Comparison of ENCODE assay signal across 8 mouse cellular contexts in genomic region chr16:90629121-90629930, GRCm38 (mm10).
DNase-seq lines count a peak whose midpoint lies in the region; ATAC-seq and TF ChIP-seq lines count a peak whose summit lies in the region.

No protein-coding gene starts in this region.

- WGBS in heart, embryonic 16.5 days = 15% methylated on average over 19 of the region's 19 CpGs
- 29% methylated on average over 19 of the region's 19 CpGs for WGBS in neural tube, embryonic 14.5 days

- no peaks in the 10 kb centered on the region for H3K36me3 ChIP-seq in heart, embryonic 16.5 days (ENCODE audit: control insufficient read depth, insufficient read depth)
- H3K36me3 ChIP-seq in neural tube, embryonic 14.5 days (ENCODE audit: control insufficient read depth, insufficient read depth, low read length) = no peaks in the 10 kb centered on the region

- H3K4me3 ChIP-seq in embryonic fibroblast, embryonic 13.5 days (ENCODE audit: insufficient read depth, low read length) = no peak overlapping the region
- H3K4me3 ChIP-seq in heart, embryonic 16.5 days (ENCODE audit: low read length) = 0 out of 2 replicates have a peak overlapping the region, but pooled peaks have one; percentile 14
- no peak overlapping the region for H3K4me3 ChIP-seq in neural tube, embryonic 14.5 days (ENCODE audit: low read depth, low read length)

- 0 out of 2 replicates have a peak, but pooled peaks have one; percentile 6 for ATAC-seq in cerebellum, adult (ENCODE audit: insufficient number of reproducible peaks, low FRiP score, low TSS enrichment)
- ATAC-seq in heart, embryonic 16.5 days (replicated peaks; ENCODE audit: extremely low read depth, insufficient read depth, low FRiP score) = peak; percentile 77
- ATAC-seq in neural tube, embryonic 14.5 days (ENCODE audit: low read depth) = peak; percentile 44; the same call in 1 of the 2 replicates

- TF ChIP-seq POLR2A in embryonic fibroblast, embryonic 13.5 days (IDR thresholded peaks at IDR 0.05; ENCODE audit: low read depth, low read length) = no peak

- H3K27me3 ChIP-seq in heart, embryonic 16.5 days (ENCODE audit: control insufficient read depth, insufficient read depth, low read length) = no peaks in the 10 kb centered on the region
- H3K27me3 ChIP-seq in neural tube, embryonic 14.5 days (ENCODE audit: control insufficient read depth, insufficient read depth, low read length) = no peaks in the 10 kb centered on the region

- peak overlapping the region; percentile 43 for H3K9ac ChIP-seq in heart, embryonic 16.5 days (ENCODE audit: low read length)
- H3K9ac ChIP-seq in neural tube, embryonic 14.5 days (replicated peaks; ENCODE audit: low read depth, low read length) = 0 out of 2 replicates have a peak overlapping the region, but pooled peaks have one; percentile 2

- peaks cover 12% of the 10 kb centered on the region; the same call in 1 of the 2 replicates for H3K4me1 ChIP-seq in embryonic fibroblast, embryonic 13.5 days (ENCODE audit: control insufficient read depth, insufficient read depth, low read length)
- H3K4me1 ChIP-seq in heart, embryonic 16.5 days (ENCODE audit: control insufficient read depth, insufficient read depth, low read length) = peaks cover 25% of the 10 kb centered on the region
- H3K4me1 ChIP-seq in neural tube, embryonic 14.5 days (ENCODE audit: control insufficient read depth, insufficient read depth, low read length) = peaks cover 16% of the 10 kb centered on the region

- H3K9me3 ChIP-seq in heart, embryonic 16.5 days (replicated peaks; ENCODE audit: control insufficient read depth, low read length) = no peaks in the 10 kb centered on the region
- no peaks in the 10 kb centered on the region for H3K9me3 ChIP-seq in neural tube, embryonic 14.5 days (ENCODE audit: control insufficient read depth, low read length)

- TF ChIP-seq CTCF in embryonic fibroblast, embryonic 13.5 days (IDR thresholded peaks at IDR 0.05; ENCODE audit: borderline replicate concordance, insufficient read depth, low read length) = no peak

- peak overlapping the region; percentile 39 for H3K4me2 ChIP-seq in heart, embryonic 16.5 days (ENCODE audit: low read depth, low read length)
- peak overlapping the region; percentile 16; the same call in 1 of the 2 replicates for H3K4me2 ChIP-seq in neural tube, embryonic 14.5 days (ENCODE audit: low read depth, low read length)

- peak overlapping the region; percentile 63; the same call in 1 of the 2 replicates for H3K27ac ChIP-seq in embryonic fibroblast, embryonic 13.5 days (ENCODE audit: insufficient read depth, low read length)
- peak overlapping the region; percentile 95 for H3K27ac ChIP-seq in heart, embryonic 16.5 days (ENCODE audit: low read length)
- peak overlapping the region; percentile 29 for H3K27ac ChIP-seq in neural tube, embryonic 14.5 days (ENCODE audit: low read depth, low read length)

- DNase-seq in cerebellum, postnatal 4 days (ENCODE audit: low spot score in 2 of 2) = no peak
- peak; percentile 14 for DNase-seq in kidney, postnatal 36 days
- DNase-seq in ovary, adult 18-20 months (ENCODE audit: low spot score) = no peak
- no peak for DNase-seq in cerebellum, adult 18-20 months

Comparison
In these comparisons a context has a peak if more than half of its experiments do, and no peak if none do; other contexts are left out.
1. ATAC-seq: peak in every context shown above with its lines; median percentile 77 in heart, embryonic 16.5 days; 44 in neural tube, embryonic 14.5 days; 6 in cerebellum, adult.
2. DNase-seq: peak in kidney, postnatal 36 days (2 of 2); none in cerebellum, postnatal 4 days (0 of 2), ovary, adult 18-20 months (single experiment) and cerebellum, adult 18-20 months (0 of 2).
3. H3K27ac ChIP-seq: peak in every context shown above with its lines; median percentile 95 in heart, embryonic 16.5 days; 63 in embryonic fibroblast, embryonic 13.5 days; 29 in neural tube, embryonic 14.5 days.